Mouse (Mus musculus): ENCODE data around the gene Pcdh7. TPM values are rescaled to one million over a fixed set of nuclear protein-coding genes. Genes with fewer than 3 reads are reported as not detected.

The Pcdh7 gene
- polyA plus RNA-seq, 2 experiments = 12.5 to 13.7 TPM

DNA sequence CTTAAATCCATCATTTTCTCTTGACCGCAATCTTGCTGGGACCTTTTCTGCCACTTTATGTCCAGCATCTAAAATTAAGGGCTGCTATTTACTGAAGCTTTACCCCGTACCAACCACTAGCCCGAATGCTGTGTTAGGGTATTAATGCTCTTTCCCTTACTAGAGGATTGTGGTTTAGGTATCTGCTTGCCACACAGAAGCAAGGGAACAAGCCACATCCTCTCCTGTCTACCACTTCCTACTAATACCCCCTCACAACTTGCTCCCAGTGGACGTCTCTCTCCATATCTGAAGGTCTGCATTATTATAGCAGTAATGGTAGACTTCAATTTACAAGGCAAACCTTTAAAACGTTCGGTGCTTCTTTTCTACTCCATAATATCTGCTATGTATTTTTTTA, 18.0 kb downstream of the Pcdh7 start:
- WGBS = 76% methylated on average over 6 of the region's 6 CpGs
- ATAC-seq (ENCODE audit: low FRiP score, low read depth) = no peak
- Histone ChIP-seq H3K36me3 (ENCODE audit: control insufficient read depth, insufficient read depth, low read length) (no peaks in the 10 kb centered on the region), H3K9me3 (ENCODE audit: control insufficient read depth, low read length) (no peaks in the 10 kb centered on the region), H3K27ac (replicated peaks; ENCODE audit: low read depth, low read length) (no peak overlapping the region), H3K27me3 (ENCODE audit: control insufficient read depth, insufficient read depth, low read length) (no peaks in the 10 kb centered on the region), H3K9ac (ENCODE audit: low read depth, low read length, severe bottlenecking) (no peak overlapping the region), H3K4me3 (replicated peaks; ENCODE audit: low read length) (no peak overlapping the region), H3K4me2 (replicated peaks; ENCODE audit: low read depth, low read length, severe bottlenecking) (no peak overlapping the region), H3K4me1 (ENCODE audit: control insufficient read depth, insufficient read depth, low read length) (no peaks in the 10 kb centered on the region)
- no peak for TF ChIP-seq POLR2A (IDR thresholded peaks at IDR 0.05; ENCODE audit: borderline replicate concordance, extremely low read depth, insufficient read depth, insufficient read length)
- DNase-seq (ENCODE audit: low spot score) = no peak

GRCm38 (mm10) chr5:57742924-57743323, 25.2 kb downstream of the Pcdh7 start:
- ATAC-seq (ENCODE audit: low FRiP score, low read depth) = no peak
- Histone ChIP-seq H3K27ac (replicated peaks; ENCODE audit: low read depth, low read length) (no peak overlapping the region), H3K27me3 (ENCODE audit: control insufficient read depth, insufficient read depth, low read length) (no peaks in the 10 kb centered on the region), H3K4me2 (replicated peaks; ENCODE audit: low read depth, low read length, severe bottlenecking) (no peak overlapping the region), H3K4me1 (ENCODE audit: control insufficient read depth, insufficient read depth, low read length) (no peaks in the 10 kb centered on the region), H3K36me3 (ENCODE audit: control insufficient read depth, insufficient read depth, low read length) (no peaks in the 10 kb centered on the region), H3K4me3 (replicated peaks; ENCODE audit: low read length) (no peak overlapping the region), H3K9ac (ENCODE audit: low read depth, low read length, severe bottlenecking) (no peak overlapping the region), H3K9me3 (ENCODE audit: control insufficient read depth, low read length) (no peaks in the 10 kb centered on the region)
- no peak for DNase-seq (ENCODE audit: low spot score)
- WGBS = 36% methylated on average over 6 of the region's 6 CpGs
- no peak for TF ChIP-seq POLR2A (IDR thresholded peaks at IDR 0.05; ENCODE audit: borderline replicate concordance, extremely low read depth, insufficient read depth, insufficient read length)

- H3K4me1 ChIP-seq (ENCODE audit: control insufficient read depth, insufficient read depth, low read length) = no peaks in the 10 kb centered on the region
- H3K4me2 ChIP-seq (replicated peaks; ENCODE audit: low read depth, low read length, severe bottlenecking) = no peak overlapping the region
- TF ChIP-seq POLR2A (IDR thresholded peaks at IDR 0.05; ENCODE audit: borderline replicate concordance, extremely low read depth, insufficient read depth, insufficient read length) = no peak
- WGBS = 82% methylated on average over 2 of the region's 2 CpGs
- DNase-seq (ENCODE audit: low spot score) (no peak), ATAC-seq (ENCODE audit: low FRiP score, low read depth) (no peak)
- H3K36me3 ChIP-seq (ENCODE audit: control insufficient read depth, insufficient read depth, low read length) = no peaks in the 10 kb centered on the region
- no peaks in the 10 kb centered on the region for H3K27me3 ChIP-seq (ENCODE audit: control insufficient read depth, insufficient read depth, low read length)
- H3K4me3 ChIP-seq (replicated peaks; ENCODE audit: low read length) = no peak overlapping the region
- H3K9me3 ChIP-seq (ENCODE audit: control insufficient read depth, low read length) = no peaks in the 10 kb centered on the region
- H3K9ac ChIP-seq (ENCODE audit: low read depth, low read length, severe bottlenecking) = no peak overlapping the region
- no peak overlapping the region for H3K27ac ChIP-seq (replicated peaks; ENCODE audit: low read depth, low read length)
Measured at GRCm38 (mm10) chr5:57743956-57744661, 26.3 kb downstream of the Pcdh7 start.

DNA sequence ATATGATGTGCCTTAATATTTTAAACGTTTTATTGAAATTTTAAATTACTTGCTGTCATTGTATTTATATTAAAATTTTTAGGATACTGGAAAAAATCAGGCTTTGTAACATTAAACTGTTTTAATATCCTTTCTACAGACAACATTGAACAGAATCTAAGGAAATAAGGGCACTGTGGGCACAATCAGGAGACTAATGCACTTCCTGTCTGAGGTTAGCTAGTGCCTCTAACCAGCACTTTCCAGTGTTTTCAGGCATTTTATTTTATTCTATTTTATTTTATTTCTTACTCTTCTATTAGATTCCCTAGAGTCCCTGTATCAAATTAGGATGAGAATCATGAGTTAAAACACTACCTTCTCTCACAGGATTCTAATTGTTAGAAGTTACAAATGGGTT, 28.1 kb downstream of the Pcdh7 start:
- DNase-seq (ENCODE audit: low spot score) (no peak), ATAC-seq (ENCODE audit: low FRiP score, low read depth) (no peak)
- Histone ChIP-seq H3K4me1 (ENCODE audit: control insufficient read depth, insufficient read depth, low read length) (no peaks in the 10 kb centered on the region), H3K36me3 (ENCODE audit: control insufficient read depth, insufficient read depth, low read length) (no peaks in the 10 kb centered on the region), H3K4me3 (replicated peaks; ENCODE audit: low read length) (no peak overlapping the region), H3K27ac (replicated peaks; ENCODE audit: low read depth, low read length) (no peak overlapping the region), H3K9me3 (ENCODE audit: control insufficient read depth, low read length) (no peaks in the 10 kb centered on the region), H3K27me3 (ENCODE audit: control insufficient read depth, insufficient read depth, low read length) (no peaks in the 10 kb centered on the region), H3K9ac (ENCODE audit: low read depth, low read length, severe bottlenecking) (no peak overlapping the region), H3K4me2 (replicated peaks; ENCODE audit: low read depth, low read length, severe bottlenecking) (no peak overlapping the region)
- TF ChIP-seq POLR2A (IDR thresholded peaks at IDR 0.05; ENCODE audit: borderline replicate concordance, extremely low read depth, insufficient read depth, insufficient read length) = no peak
- WGBS = 70% methylated on average over 1 of the region's 1 CpGs

- ATAC-seq (ENCODE audit: low FRiP score, low read depth) (no peak), DNase-seq (ENCODE audit: low spot score) (no peak)
- H3K9ac ChIP-seq (ENCODE audit: low read depth, low read length, severe bottlenecking) = no peak overlapping the region
- TF ChIP-seq POLR2A (IDR thresholded peaks at IDR 0.05; ENCODE audit: borderline replicate concordance, extremely low read depth, insufficient read depth, insufficient read length) = no peak
- H3K27ac ChIP-seq (replicated peaks; ENCODE audit: low read depth, low read length) = no peak overlapping the region
- 71% methylated on average over 1 of the region's 1 CpGs for WGBS
- H3K4me3 ChIP-seq (replicated peaks; ENCODE audit: low read length) = no peak overlapping the region
- H3K4me1 ChIP-seq (ENCODE audit: control insufficient read depth, insufficient read depth, low read length) = no peaks in the 10 kb centered on the region
- H3K36me3 ChIP-seq (ENCODE audit: control insufficient read depth, insufficient read depth, low read length) = no peaks in the 10 kb centered on the region
- no peaks in the 10 kb centered on the region for H3K27me3 ChIP-seq (ENCODE audit: control insufficient read depth, insufficient read depth, low read length)
- H3K9me3 ChIP-seq (ENCODE audit: control insufficient read depth, low read length) = no peaks in the 10 kb centered on the region
- no peak overlapping the region for H3K4me2 ChIP-seq (replicated peaks; ENCODE audit: low read depth, low read length, severe bottlenecking)
Measured at GRCm38 (mm10) chr5:57750320-57750719, 32.6 kb downstream of the Pcdh7 start.

Data from limb, embryonic 14.5 days (tissue).